Mouse (Mus musculus) Patski (cell line): Measurements from ENCODE around the gene Fbln5. TPM values are rescaled to one million over a fixed set of nuclear protein-coding genes. Genes with fewer than 3 reads are reported as not detected.
A peak's percentile ranks its signal among the peaks of the same experiment; 100 is the strongest.

Experiments
- ATAC-seq: fragments of 100-300 bp; one replicate; pipeline ENCODE4 v1.8.0; 2021
- CTCF ChIA-PET: fragments of 350-600 bp; sonication (Branson Sonifier 250); formaldehyde crosslinking; loops from one replicate; lab custom pipeline; 2022; ENCODE audit warnings: inconsistent platforms; lab: Charles Lee
- POLR2A ChIA-PET: fragments of 350-600 bp; sonication (Branson Sonifier 250); formaldehyde crosslinking; loops from one replicate; lab custom pipeline; 2022; ENCODE audit warnings: antibody characterized with exemption, inconsistent platforms; lab: Charles Lee
- DNase-seq: peaks from one replicate; pipeline ENCODE4 v3.0.0-alpha.2; 2011; ENCODE audit warnings: low read depth, low spot score
- H3K27me3 ChIP-seq: fragments of 371-371 bp; one replicate; pipeline ENCODE4 v1.5.1; 2021
- CTCF ChIP-seq: fragments of 100-300 bp; IDR thresholded peaks from one replicate; pipeline ENCODE4 v1.5.1; 2021
- in situ Hi-C: fragments of 300-500 bp; cut with MboI; formaldehyde crosslinking; loops from 3 replicates; pipeline ENCODE4 v1.11.1; 2018; ENCODE audit warnings: low pct_unique_long_range_greater_than_20kb, mixed read lengths
- polyA plus RNA-seq: library from polyadenylated mRNA; unstranded; gene quantifications from one replicate; pipeline ENCODE4 v1.2.3, GENCODE M21; 2021

Gene Fbln5
- polyA plus RNA-seq, 1 experiment from 2014 or later, result 2.3 TPM

GRCm38 (mm10) chr12:101762054-101762453, 56.8 kb downstream of the Fbln5 start:
- ATAC-seq (no peak), DNase-seq (no peak)
- no peak for TF ChIP-seq CTCF
- CTCF ChIA-PET, result interaction anchor here (1.4 kb wide), 1 partner anchor 11 kb away, joined by 4 read pairs; no protein-coding TSS in a partner anchor
- H3K27me3 ChIP-seq, result no peaks in the 10 kb centered on the region
- in situ Hi-C loops, result no loop called here
- POLR2A ChIA-PET, result no interaction called here

- no peak for TF ChIP-seq CTCF
- in situ Hi-C loops, result no loop called here
- DNase-seq, result no peak
- no peak for ATAC-seq
- ChIA-PET CTCF (no interaction called here), POLR2A (no interaction called here)
- H3K27me3 ChIP-seq, result no peaks in the 10 kb centered on the region
Observed at GRCm38 (mm10) chr12:101759440-101760045, 59.3 kb downstream of the Fbln5 start.

- no peak for TF ChIP-seq CTCF
- ChIA-PET POLR2A (no interaction called here), CTCF (no interaction called here)
- no peaks in the 10 kb centered on the region for H3K27me3 ChIP-seq
- ATAC-seq (no peak), DNase-seq (no peak)
- in situ Hi-C loops, result no loop called here
Observed at GRCm38 (mm10) chr12:101758698-101759097, 60.2 kb downstream of the Fbln5 start.

- ATAC-seq, result no peak
- ChIA-PET POLR2A (no interaction called here), CTCF (no interaction called here)
Observed at GRCm38 (mm10) chr12:101742375-101742774, 76.5 kb downstream of the Fbln5 start.

GRCm38 (mm10) chr12:101740486-101740885, 78.4 kb downstream of the Fbln5 start:
- no peak for TF ChIP-seq CTCF

More at GRCm38 (mm10) chr12:101742375-101742774, 76.5 kb downstream of the Fbln5 start:
- in situ Hi-C loops, result no loop called here
- peaks cover 9% of the 10 kb centered on the region for H3K27me3 ChIP-seq
- no peak for DNase-seq
- no peak for TF ChIP-seq CTCF

GRCm38 (mm10) chr12:101740045-101740444, 78.8 kb downstream of the Fbln5 start:
- ATAC-seq (no peak), DNase-seq (no peak)
- TF ChIP-seq CTCF, result no peak
- in situ Hi-C loops, result no loop called here
- peaks cover 9% of the 10 kb centered on the region for H3K27me3 ChIP-seq
- ChIA-PET CTCF (no interaction called here), POLR2A (no interaction called here)

More at GRCm38 (mm10) chr12:101740486-101740885, 78.4 kb downstream of the Fbln5 start:
- POLR2A ChIA-PET, result no interaction called here
- ATAC-seq (no peak), DNase-seq (no peak)
- in situ Hi-C loops, result no loop called here
- CTCF ChIA-PET, result no interaction called here
- peaks cover 9% of the 10 kb centered on the region for H3K27me3 ChIP-seq

- CTCF ChIA-PET, result no interaction called here
- TF ChIP-seq CTCF, result no peak
- no peak for DNase-seq
Observed at GRCm38 (mm10) chr12:101718755-101719150, 100.1 kb downstream of the Fbln5 start.

GRCm38 (mm10) chr12:101718054-101718754, 100.7 kb downstream of the Fbln5 start, which contains the start of gene Tc2n:
TSS of gene Tc2n (minus strand) at chr12:101718523.
- ATAC-seq (peak; percentile 54), DNase-seq (no peak)
- peaks cover 40% of the 10 kb centered on the region for H3K27me3 ChIP-seq
- no peak for TF ChIP-seq CTCF
- ChIA-PET CTCF (no interaction called here), POLR2A (no interaction called here)
- in situ Hi-C loops, result no loop called here

More at GRCm38 (mm10) chr12:101718755-101719150, 100.1 kb downstream of the Fbln5 start:
- peaks cover 40% of the 10 kb centered on the region for H3K27me3 ChIP-seq
- in situ Hi-C loops, result no loop called here
- POLR2A ChIA-PET, result no interaction called here
- ATAC-seq, result no peak

- ChIA-PET POLR2A (no interaction called here), CTCF (no interaction called here)
- in situ Hi-C loops, result no loop called here
- no peak for TF ChIP-seq CTCF
- ATAC-seq (no peak), DNase-seq (no peak)
- H3K27me3 ChIP-seq, result peaks cover 40% of the 10 kb centered on the region
Observed at GRCm38 (mm10) chr12:101699176-101699575, 119.7 kb downstream of the Fbln5 start.

Other genes with a start within 250 kb of the Fbln5 start
- 0.03 TPM for gene Tc2n, start 100.5 kb downstream of the Fbln5 start, polyA plus RNA-seq
- 17.7 TPM for gene Trip11, start 94.2 kb upstream of the Fbln5 start, polyA plus RNA-seq
- 16.1 TPM for gene Atxn3, start 139.2 kb upstream of the Fbln5 start, polyA plus RNA-seq
- 31.0 TPM for gene Cpsf2, start 156.9 kb upstream of the Fbln5 start, polyA plus RNA-seq